Mouse (Mus musculus) CH12F3 (cell line): ENCODE data around the gene A430005L14Rik.

Experiments
- in situ Hi-C: fragments of 300-500 bp; cut with MboI; formaldehyde crosslinking; loops from 2 replicates; pipeline ENCODE4 v1.14.3; 2020; ENCODE audit warnings: low sequenced_read_pairs

Gene A430005L14Rik

DNA sequence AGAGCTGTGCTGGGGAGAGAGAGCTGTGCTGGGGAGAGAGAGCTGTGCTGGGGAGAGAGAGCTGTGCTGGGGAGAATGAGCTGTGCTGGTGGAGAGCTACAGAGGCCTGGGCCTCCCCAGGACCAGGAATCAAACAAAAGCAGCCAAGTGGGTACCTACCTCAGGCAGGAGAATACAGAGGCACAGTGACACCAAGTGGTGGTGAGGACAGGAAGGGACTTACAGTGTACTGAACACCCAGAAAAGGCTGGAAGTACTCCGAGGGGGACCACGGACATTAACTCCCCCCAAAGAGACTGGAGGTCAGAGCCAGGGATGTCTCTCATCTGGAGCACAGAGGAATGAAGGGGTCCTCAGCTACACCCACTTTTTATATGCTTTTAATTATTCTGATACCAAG lies 11.0 kb downstream of the A430005L14Rik start:
- in situ Hi-C loops = no loop called here

GRCm38 (mm10) chr4:153974431-153975291 lies 17.6 kb downstream of the A430005L14Rik start, which contains the start of the genes Dffb and Cep104:
Gene Dffb, minus strand, starts transcription at chr4:153975126.
Gene Cep104, plus strand, starts transcription at chr4:153975194.
- in situ Hi-C loops = no loop called here

DNA sequence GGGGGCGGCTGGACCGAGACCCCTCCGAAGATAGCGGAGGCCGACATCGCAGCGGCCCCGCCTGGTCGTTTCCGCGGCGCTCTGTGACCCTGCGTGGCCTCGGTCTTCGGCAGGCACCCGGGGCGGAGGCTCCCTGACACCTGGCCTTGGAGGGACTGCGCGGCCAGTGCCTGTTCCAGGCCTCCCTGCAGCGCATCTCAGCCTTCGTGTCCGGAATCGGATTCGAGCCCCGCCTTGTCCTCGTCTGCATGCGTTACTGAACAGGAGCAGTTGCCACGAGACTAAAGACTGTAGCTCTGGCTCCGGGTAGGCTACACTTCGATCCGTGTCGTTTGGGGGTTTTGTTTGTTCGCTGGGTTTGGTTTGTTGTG lies 18.2 kb downstream of the A430005L14Rik start:
- in situ Hi-C loops = no loop called here

DNA sequence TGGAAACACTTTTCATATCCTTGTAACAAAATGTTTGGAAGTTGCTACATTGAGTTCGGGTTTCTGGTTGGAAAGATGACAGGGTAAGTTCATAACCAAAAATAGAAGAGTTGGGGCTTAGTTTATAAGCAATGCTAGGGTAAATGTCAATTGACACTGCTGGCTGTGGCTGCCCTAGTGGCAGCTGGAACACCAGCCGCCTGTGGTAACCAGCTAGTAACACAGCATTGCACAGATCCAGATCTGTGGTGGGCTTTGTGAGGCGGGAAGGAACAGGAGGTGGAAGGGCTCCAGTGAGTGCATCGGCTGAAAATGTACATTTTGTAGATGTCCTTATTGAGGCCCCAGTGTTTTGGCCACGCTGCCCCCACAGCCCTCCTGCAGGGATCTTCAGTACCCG lies 18.7 kb downstream of the A430005L14Rik start:
- in situ Hi-C loops = no loop called here

DNA sequence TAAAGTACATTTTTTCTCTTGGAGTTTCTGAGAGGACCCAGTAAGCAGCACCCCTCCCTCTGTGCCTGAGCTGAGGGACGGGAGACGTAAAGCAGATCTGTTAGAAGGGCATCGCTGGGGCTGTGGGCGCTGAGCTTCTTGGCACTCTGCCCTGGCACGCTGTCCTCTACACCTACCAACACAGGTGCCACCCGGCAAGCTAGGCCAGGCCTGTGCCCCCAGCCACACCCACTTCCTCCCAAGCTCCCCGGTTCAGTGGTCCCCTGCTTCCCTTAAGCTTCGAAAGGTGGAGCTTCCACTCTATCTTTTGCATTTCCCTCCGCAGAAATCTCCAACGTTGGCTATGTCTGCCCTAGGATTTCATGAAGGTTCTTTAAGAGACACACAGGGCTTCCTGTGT lies 22.2 kb downstream of the A430005L14Rik start:
- in situ Hi-C loops = no loop called here

DNA sequence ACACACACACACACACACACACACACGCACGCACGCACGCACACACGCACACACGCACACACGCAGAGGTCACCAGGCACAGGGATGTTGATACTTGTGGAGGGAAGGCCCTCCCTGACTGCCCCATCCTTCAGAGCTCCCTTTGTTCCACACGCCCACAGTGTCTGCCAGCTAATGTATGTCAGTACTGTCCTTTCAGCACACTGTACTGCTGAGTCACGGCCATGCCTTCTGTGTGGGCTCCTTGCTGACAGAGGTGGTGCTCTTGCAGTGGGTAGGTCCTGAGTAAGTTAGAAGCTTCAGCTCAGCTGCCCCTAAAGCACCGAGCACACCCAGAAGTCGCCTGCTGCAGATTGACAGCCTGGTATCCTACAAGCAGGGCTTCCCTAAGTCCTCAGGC lies 23.4 kb downstream of the A430005L14Rik start:
- in situ Hi-C loops = no loop called here

GRCm38 (mm10) chr4:153992715-153993114 lies 35.7 kb downstream of the A430005L14Rik start:
- in situ Hi-C loops = no loop called here

GRCm38 (mm10) chr4:153993505-153993904 lies 36.5 kb downstream of the A430005L14Rik start:
- in situ Hi-C loops = no loop called here

DNA sequence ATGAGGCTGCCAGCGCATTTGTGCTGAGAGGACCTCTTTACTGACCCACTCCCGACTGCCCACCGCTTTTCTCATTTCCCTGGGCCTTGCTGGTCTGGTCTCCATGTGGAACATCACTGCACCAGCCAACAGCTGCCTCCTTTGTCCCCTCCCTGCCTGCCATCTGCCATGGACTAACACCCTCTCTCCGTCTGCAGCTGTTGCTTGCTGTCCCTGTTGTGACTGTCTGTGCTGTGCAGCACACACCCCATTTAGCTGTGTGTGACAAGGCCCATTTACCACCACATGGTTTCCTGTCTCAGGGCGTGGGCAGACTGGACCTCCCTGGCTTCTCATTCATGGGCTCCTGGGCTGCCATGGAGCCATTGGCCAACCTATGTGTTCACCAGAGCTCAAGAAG lies 48.5 kb downstream of the A430005L14Rik start:
- in situ Hi-C loops = no loop called here

DNA sequence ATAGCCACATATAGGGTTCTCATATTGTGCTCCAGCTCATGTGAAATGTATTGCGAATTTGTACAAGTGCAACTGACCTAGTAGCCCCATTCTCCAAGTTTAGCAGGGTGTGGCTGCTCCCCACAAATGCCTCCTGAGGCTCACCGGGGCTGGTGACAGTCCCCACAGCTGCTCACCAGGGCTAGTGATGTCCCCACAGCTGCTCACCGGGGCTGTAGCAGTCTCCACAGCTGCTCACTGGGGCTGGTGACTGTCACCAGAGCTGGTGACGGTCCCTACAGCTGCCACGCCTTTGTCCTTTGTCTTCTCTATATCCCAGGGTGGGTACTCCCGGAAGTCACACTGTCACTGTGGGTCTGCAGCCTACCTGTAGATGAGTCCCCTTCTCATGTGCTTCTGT lies 49.2 kb downstream of the A430005L14Rik start:
- in situ Hi-C loops = no loop called here

DNA sequence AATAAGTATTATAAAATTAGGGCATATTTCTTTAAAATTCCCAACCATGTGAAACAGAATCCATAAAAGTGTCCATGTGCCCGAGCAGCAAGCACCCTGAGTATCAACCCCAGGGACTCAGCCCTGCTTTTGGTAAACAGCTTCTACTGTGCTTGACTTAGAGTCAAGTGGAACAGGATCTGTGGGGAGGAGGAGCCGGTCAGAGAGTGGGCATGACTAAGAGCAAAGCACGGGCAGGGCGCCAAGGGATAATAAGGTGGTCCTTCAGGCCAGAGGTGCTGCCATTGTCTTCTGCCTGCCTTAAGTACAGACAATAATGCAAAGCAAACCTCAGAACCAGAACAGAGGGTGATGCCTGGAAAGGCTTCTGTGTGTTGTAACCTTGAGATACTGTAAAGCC lies 50.7 kb downstream of the A430005L14Rik start:
- in situ Hi-C loops = no loop called here

DNA sequence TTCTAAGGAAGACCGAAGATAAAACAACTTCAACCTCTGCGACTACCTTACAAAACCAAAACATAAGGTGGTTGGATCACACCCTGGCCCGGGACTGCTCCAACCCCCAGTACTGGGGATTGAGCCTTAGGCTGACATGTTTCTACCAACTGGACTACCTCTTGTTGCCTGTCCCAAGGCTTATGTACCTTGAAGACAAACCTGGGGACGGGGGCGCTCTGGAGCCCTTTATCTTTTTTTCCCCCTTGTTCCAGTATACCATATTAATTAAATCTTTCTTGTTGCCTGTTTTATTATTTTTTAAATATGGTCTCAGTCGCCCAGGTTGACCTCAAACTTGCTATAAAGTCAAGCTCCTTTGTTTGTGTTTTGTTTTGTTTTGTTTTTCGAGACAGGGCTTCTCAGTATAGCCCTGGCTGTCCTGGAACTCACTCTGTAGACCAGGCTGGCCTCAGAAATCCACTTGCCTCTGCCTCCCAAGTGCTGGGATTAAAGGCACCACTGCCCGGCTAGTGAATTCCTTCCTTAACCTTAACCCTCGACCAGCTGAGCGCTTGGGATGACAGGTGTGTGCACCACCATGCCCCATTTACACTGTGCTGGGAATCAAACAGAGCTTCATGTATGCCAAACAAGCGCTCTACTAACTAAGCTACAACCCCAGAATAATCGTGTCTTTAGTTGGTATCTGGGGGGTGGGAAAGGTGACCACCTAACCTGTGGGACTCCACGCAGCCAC lies 54.0 kb downstream of the A430005L14Rik start:
- in situ Hi-C loops = no loop called here
